Mouse (Mus musculus) liver, adult 10 weeks (tissue): ENCODE results near the gene Ell2. TPM values are rescaled to one million over a fixed set of nuclear protein-coding genes. Genes with fewer than 3 reads are reported as not detected.

Source experiments
- polyA plus RNA-seq: library from polyadenylated mRNA; stranded (reverse); fragments of 350-450 nt; fragmentation: Illumina TruSeq; extraction: RNeasy Lipid Tissue Mini Kit (QIAGEN cat#74804); gene quantifications from one replicate; pipeline ENCODE4 v1.2.3, GENCODE M21; 2014; ENCODE audit warnings: low read depth, low replicate concordance

The Ell2 gene
- polyA plus RNA-seq, result 83.2 TPM

DNA sequence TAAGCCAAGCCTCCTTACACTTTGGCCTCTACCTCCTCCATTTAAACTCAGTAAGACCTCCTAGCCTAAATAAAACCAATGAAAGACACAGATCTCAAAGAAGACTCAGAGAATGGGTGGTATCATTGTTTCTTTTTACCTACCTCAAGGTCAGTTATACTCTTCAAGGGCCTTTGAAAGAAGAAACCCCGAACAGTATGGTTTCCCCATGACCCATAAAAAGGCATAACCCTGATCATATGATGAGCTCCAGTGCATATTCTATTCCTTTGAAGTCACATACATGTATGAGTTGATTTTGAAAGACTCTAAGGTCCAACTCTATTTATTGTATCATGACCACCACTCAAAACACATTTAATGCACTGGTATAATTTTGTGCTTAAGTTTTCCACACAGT is at the start of gene Ell2:
Gene Ell2, plus strand, starts transcription at position 301 of the 400 bp plus-strand sequence.

Other genes starting within 250 kb of the Ell2 start
- 66.1 TPM for gene Glrx, start 133.1 kb downstream of the Ell2 start, polyA plus RNA-seq
- 6.0 TPM for gene Rhobtb3, start 237.2 kb downstream of the Ell2 start, polyA plus RNA-seq